In genomic region chr6:136531792-136532230, GRCm38 (mm10) we compare ENCODE assay signal across 8 mouse cellular contexts. TPM values are rescaled to one million over a fixed set of nuclear protein-coding genes. Genes with fewer than 3 reads are reported as not detected.
DNase-seq lines count a peak whose midpoint lies in the region; ATAC-seq and TF ChIP-seq lines count a peak whose summit lies in the region.

No protein-coding gene starts in this region.

- H3K27ac ChIP-seq in forebrain, embryonic 10.5 days: peak overlapping the region; percentile 88
- H3K27ac ChIP-seq in hindbrain, embryonic 12.5 days: peak overlapping the region; percentile 94
- peak overlapping the region; percentile 80 for H3K27ac ChIP-seq in liver, embryonic 16.5 days (ENCODE audit: low read length)
- peak overlapping the region; percentile 85 for H3K27ac ChIP-seq in neural tube, embryonic 12.5 days

- no peaks in the 10 kb centered on the region for H3K27me3 ChIP-seq in G1E (ENCODE audit: insufficient read depth, low read length)
- no peaks in the 10 kb centered on the region for H3K27me3 ChIP-seq in forebrain, embryonic 10.5 days (ENCODE audit: poor library complexity, severe bottlenecking)
- no peaks in the 10 kb centered on the region for H3K27me3 ChIP-seq in hindbrain, embryonic 12.5 days
- H3K27me3 ChIP-seq in liver, embryonic 16.5 days (ENCODE audit: control insufficient read depth, insufficient read depth, low read depth, low read length): no peaks in the 10 kb centered on the region
- H3K27me3 ChIP-seq in neural tube, embryonic 12.5 days (replicated peaks): no peaks in the 10 kb centered on the region

- intact Hi-C loops in left cerebral cortex, postnatal 4 days (cut with DNase I): no loop called here

- H3K36me3 ChIP-seq in G1E (replicated peaks): peaks cover 8% of the 10 kb centered on the region
- peaks cover 34% of the 10 kb centered on the region for H3K36me3 ChIP-seq in forebrain, embryonic 10.5 days (replicated peaks)
- no peaks in the 10 kb centered on the region for H3K36me3 ChIP-seq in hindbrain, embryonic 12.5 days
- no peaks in the 10 kb centered on the region for H3K36me3 ChIP-seq in liver, embryonic 16.5 days (ENCODE audit: control insufficient read depth, insufficient read depth)
- peaks cover 2% of the 10 kb centered on the region; the same call in 1 of the 2 replicates for H3K36me3 ChIP-seq in neural tube, embryonic 12.5 days

- 55% methylated on average over 7 of the region's 7 CpGs for WGBS in forebrain, embryonic 10.5 days
- 59% methylated on average over 7 of the region's 7 CpGs for WGBS in hindbrain, embryonic 12.5 days
- WGBS in liver, embryonic 16.5 days (ENCODE audit: insufficient replicate concordance): 11% methylated on average over 7 of the region's 7 CpGs
- 58% methylated on average over 7 of the region's 7 CpGs for WGBS in neural tube, embryonic 12.5 days

- H3K4me1 ChIP-seq in G1E (ENCODE audit: insufficient read depth, low read depth, low read length): peaks cover 49% of the 10 kb centered on the region
- peaks cover 33% of the 10 kb centered on the region for H3K4me1 ChIP-seq in forebrain, embryonic 10.5 days
- peaks cover 23% of the 10 kb centered on the region for H3K4me1 ChIP-seq in hindbrain, embryonic 12.5 days
- H3K4me1 ChIP-seq in liver, embryonic 16.5 days (ENCODE audit: control insufficient read depth, low read depth, low read length): peaks cover 24% of the 10 kb centered on the region
- peaks cover 23% of the 10 kb centered on the region for H3K4me1 ChIP-seq in neural tube, embryonic 12.5 days

- no peak overlapping the region for H3K9ac ChIP-seq in hindbrain, embryonic 12.5 days
- H3K9ac ChIP-seq in liver, embryonic 16.5 days (ENCODE audit: low read depth, low read length): peak overlapping the region; percentile 43
- H3K9ac ChIP-seq in neural tube, embryonic 12.5 days: no peak overlapping the region

- DNase-seq in adrenal gland, postnatal 10 days: peak; percentile 45
- no peak for DNase-seq in adrenal gland, postnatal 4 days (ENCODE audit: low spot score in 2 of 2)
- DNase-seq in G1E (ENCODE audit: low spot score): peak; percentile 33
- DNase-seq in forebrain, embryonic 10.5 days (ENCODE audit: extremely low spot score, low spot score): no peak
- no peak for DNase-seq in left cerebral cortex, postnatal 4 days

- TF ChIP-seq CTCF in G1E (IDR thresholded peaks at IDR 0.05; ENCODE audit: low read depth, low read length): no peak

- ATAC-seq in G1E (ENCODE audit: extremely low read depth, insufficient number of reproducible peaks, low FRiP score, poor library complexity, severe bottlenecking): peak; percentile 55
- ATAC-seq in hindbrain, embryonic 12.5 days (ENCODE audit: low FRiP score): no peak
- peak; percentile 48 for ATAC-seq in liver, embryonic 16.5 days (ENCODE audit: low read depth)
- no peak; the same call in 1 of the 2 replicates for ATAC-seq in neural tube, embryonic 12.5 days (ENCODE audit: low FRiP score, low read depth)

- H3K4me2 ChIP-seq in hindbrain, embryonic 12.5 days (replicated peaks): peak overlapping the region; percentile 24; the same call in 1 of the 2 replicates
- peak overlapping the region; percentile 62 for H3K4me2 ChIP-seq in liver, embryonic 16.5 days (ENCODE audit: low read depth, low read length)
- peak overlapping the region; percentile 18; the same call in 1 of the 2 replicates for H3K4me2 ChIP-seq in neural tube, embryonic 12.5 days (replicated peaks)

- H3K9me3 ChIP-seq in G1E (replicated peaks): no peaks in the 10 kb centered on the region
- H3K9me3 ChIP-seq in forebrain, embryonic 10.5 days: peaks cover 20% of the 10 kb centered on the region
- H3K9me3 ChIP-seq in hindbrain, embryonic 12.5 days (replicated peaks): no peaks in the 10 kb centered on the region
- H3K9me3 ChIP-seq in liver, embryonic 16.5 days (replicated peaks; ENCODE audit: control insufficient read depth, low read length): no peaks in the 10 kb centered on the region
- no peaks in the 10 kb centered on the region for H3K9me3 ChIP-seq in neural tube, embryonic 12.5 days

- H3K4me3 ChIP-seq in G1E (ENCODE audit: low read depth, low read length): peak overlapping the region; percentile 61; the same call in 1 of the 2 replicates
- H3K4me3 ChIP-seq in forebrain, embryonic 10.5 days: no peak overlapping the region
- H3K4me3 ChIP-seq in hindbrain, embryonic 12.5 days: no peak overlapping the region
- peak overlapping the region; percentile 44 for H3K4me3 ChIP-seq in liver, embryonic 16.5 days (ENCODE audit: low read depth, low read length)
- H3K4me3 ChIP-seq in neural tube, embryonic 12.5 days: no peak overlapping the region

RNA-seq across cellular contexts. Expression of gene Atf7ip, which starts 25.8 kb away (rescaled TPM):
- 100 to 1,000 TPM in 1 of 2 experiments, 10 to 100 TPM in 1; 63.7 to 105 TPM for total RNA-seq in adrenal gland, postnatal 10 days (2021)
- total RNA-seq in adrenal gland, postnatal 4 days (2021): 100 to 1,000 TPM; 119 to 123 TPM
- total RNA-seq in G1E (2014; fragmentation: Nextera tagmentation): 192 and 235 TPM in 2 replicates
- total RNA-seq in G1E (2017): 22.9 and 34.6 TPM in 2 replicates
- polyA plus RNA-seq in G1E (2012): 22.0 and 24.2 TPM in 2 replicates
- 44.2 and 46.7 TPM in 2 replicates for polyA plus RNA-seq in forebrain, embryonic 10.5 days (2016; fragmentation: Nextera tagmentation; extraction: Ambion mirVana)
- 63.8 and 77.2 TPM in 2 replicates for polyA plus RNA-seq in hindbrain, embryonic 12.5 days (2016; fragmentation: Nextera tagmentation; extraction: Ambion mirVana)
- 15.9 and 18.0 TPM in 2 replicates for polyA plus RNA-seq in liver, embryonic 16.5 days (2015; fragmentation: Nextera tagmentation; extraction: Ambion mirVana)
- 49.2 and 56.4 TPM in 2 replicates for polyA plus RNA-seq in neural tube, embryonic 12.5 days (2016; fragmentation: Nextera tagmentation; extraction: Ambion mirVana)
- total RNA-seq in left cerebral cortex, postnatal 4 days (2021): 100 to 1,000 TPM; 142 TPM

Comparison
In these comparisons a context has a peak if more than half of its experiments do, and no peak if none do; other contexts are left out.
1. DNase-seq: peak in adrenal gland, postnatal 10 days (single experiment) and G1E (single experiment); none in adrenal gland, postnatal 4 days (0 of 2), forebrain, embryonic 10.5 days (single experiment) and left cerebral cortex, postnatal 4 days (single experiment).
2. ATAC-seq: peak in G1E (single experiment) and liver, embryonic 16.5 days (single experiment); none in hindbrain, embryonic 12.5 days (single experiment) and neural tube, embryonic 12.5 days (single experiment).
3. H3K4me3 ChIP-seq: peak in G1E (single experiment) and liver, embryonic 16.5 days (single experiment); none in forebrain, embryonic 10.5 days (single experiment), hindbrain, embryonic 12.5 days (single experiment) and neural tube, embryonic 12.5 days (single experiment).
4. Peak in every context shown above with its lines, with median percentiles within 50 percentile points of each other: H3K27ac ChIP-seq and H3K4me2 ChIP-seq.